16 mouse cellular contexts compared by ENCODE assay signal in the genomic region with DNA sequence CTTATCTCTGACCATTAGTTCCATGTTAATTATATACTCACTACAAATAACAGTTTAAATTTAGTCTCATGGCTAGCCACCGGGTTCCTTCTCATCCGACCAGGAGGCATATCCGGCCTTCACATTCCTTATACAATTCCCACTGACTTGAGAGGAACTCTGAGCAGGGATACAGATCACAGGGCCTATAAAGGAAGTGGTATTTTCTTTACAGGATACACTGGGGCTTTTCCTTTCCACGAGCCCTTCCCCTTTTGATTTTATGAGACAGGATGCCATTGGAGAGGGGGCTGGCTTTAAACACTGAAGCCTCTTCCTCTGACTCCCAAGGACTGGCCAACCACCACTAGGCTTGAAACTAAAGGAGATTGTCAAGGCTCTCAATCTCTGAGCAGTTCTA. TPM values are rescaled to one million over a fixed set of nuclear protein-coding genes. Genes with fewer than 3 reads are reported as not detected.
DNase-seq lines count a peak whose midpoint lies in the region; ATAC-seq and TF ChIP-seq lines count a peak whose summit lies in the region.
"Had no signal": no experiment of that assay in that cellular context is flagged by ENCODE, and none has a peak within 500 bp of the region (broad histone marks: within the 10 kb centered on the region; RNA-seq: fewer than 3 reads in every experiment).

No protein-coding gene starts in this region.

- 60% methylated on average over 4 of the region's 4 CpGs for whole genome bisulfite sequencing in heart, embryonic 12.5 days
- WGBS in limb, embryonic 11.5 days: 73% methylated on average over 4 of the region's 4 CpGs
- 78% methylated on average over 4 of the region's 4 CpGs for WGBS in limb, embryonic 10.5 days
- WGBS in midbrain, embryonic 11.5 days: 90% methylated on average over 4 of the region's 4 CpGs

- peaks cover 7% of the 10 kb centered on the region for H3K4me1 ChIP-seq in heart, embryonic 12.5 days (replicated peaks)
- H3K4me1 ChIP-seq in limb, embryonic 11.5 days (ENCODE audit: control insufficient read depth, insufficient read depth, low read length): no peaks in the 10 kb centered on the region
- H3K4me1 ChIP-seq in limb, embryonic 10.5 days: peaks cover 12% of the 10 kb centered on the region; the same call in 1 of the 2 replicates
- no peaks in the 10 kb centered on the region for H3K4me1 ChIP-seq in midbrain, embryonic 11.5 days (ENCODE audit: control insufficient read depth, insufficient read depth, low read length)

- H3K9me3 ChIP-seq in heart, embryonic 12.5 days (replicated peaks): no peaks in the 10 kb centered on the region
- no peaks in the 10 kb centered on the region for H3K9me3 ChIP-seq in limb, embryonic 11.5 days (ENCODE audit: control insufficient read depth, low read length)
- no peaks in the 10 kb centered on the region for H3K9me3 ChIP-seq in limb, embryonic 10.5 days (replicated peaks)
- no peaks in the 10 kb centered on the region for H3K9me3 ChIP-seq in midbrain, embryonic 11.5 days (ENCODE audit: control insufficient read depth, low read length)
- H3K9me3 ChIP-seq: forebrain, embryonic 15.5 days; limb, embryonic 13.5 days had no signal

- TF ChIP-seq CTCF in brain, embryonic 14.5 days (IDR thresholded peaks at IDR 0.05; ENCODE audit: borderline replicate concordance, extremely low read depth, insufficient read depth, insufficient read length): no peak
- TF ChIP-seq CTCF in layer of hippocampus, adult 2 months (conservative IDR thresholded peaks at IDR 0.05): no peak

- no peak overlapping the region for H3K4me2 ChIP-seq in heart, embryonic 12.5 days
- no peak overlapping the region for H3K4me2 ChIP-seq in limb, embryonic 11.5 days (ENCODE audit: low read depth, severe bottlenecking)
- H3K4me2 ChIP-seq in midbrain, embryonic 11.5 days: no peak overlapping the region
- H3K4me2 ChIP-seq: forebrain, embryonic 15.5 days; limb, embryonic 13.5 days had no signal

- H3K4me3 ChIP-seq in heart, embryonic 12.5 days: no peak overlapping the region
- H3K4me3 ChIP-seq in limb, embryonic 11.5 days (ENCODE audit: low read depth, low read length): no peak overlapping the region
- no peak overlapping the region for H3K4me3 ChIP-seq in limb, embryonic 10.5 days
- no peak overlapping the region for H3K4me3 ChIP-seq in midbrain, embryonic 11.5 days (ENCODE audit: low read depth, low read length)
- H3K4me3 ChIP-seq in layer of hippocampus, adult 2 months: no peak overlapping the region
- H3K4me3 ChIP-seq: forebrain, embryonic 15.5 days; left cerebral cortex, adult 2 months; limb, embryonic 13.5 days had no signal

- TF ChIP-seq POLR2A in brain, embryonic 14.5 days (IDR thresholded peaks at IDR 0.05; ENCODE audit: borderline replicate concordance, extremely low read depth, insufficient read depth, insufficient read length, poor library complexity, severe bottlenecking): no peak

- no peaks in the 10 kb centered on the region for H3K27me3 ChIP-seq in heart, embryonic 12.5 days (replicated peaks)
- no peaks in the 10 kb centered on the region for H3K27me3 ChIP-seq in limb, embryonic 11.5 days (ENCODE audit: control insufficient read depth, insufficient read depth, low read length)
- no peaks in the 10 kb centered on the region for H3K27me3 ChIP-seq in limb, embryonic 10.5 days (ENCODE audit: low read depth, poor library complexity, severe bottlenecking)
- no peaks in the 10 kb centered on the region for H3K27me3 ChIP-seq in midbrain, embryonic 11.5 days (ENCODE audit: control insufficient read depth, insufficient read depth, low read length)
- H3K27me3 ChIP-seq: forebrain, embryonic 15.5 days; limb, embryonic 13.5 days had no signal

- no peak overlapping the region; the same call in 1 of the 2 replicates for H3K27ac ChIP-seq in heart, embryonic 12.5 days (ENCODE audit: poor library complexity, severe bottlenecking)
- H3K27ac ChIP-seq in limb, embryonic 11.5 days (replicated peaks; ENCODE audit: low read depth, low read length): no peak overlapping the region
- no peak overlapping the region for H3K27ac ChIP-seq in limb, embryonic 10.5 days
- no peak overlapping the region for H3K27ac ChIP-seq in midbrain, embryonic 11.5 days (ENCODE audit: low read depth, low read length)
- H3K27ac ChIP-seq in layer of hippocampus, adult 2 months: no peak overlapping the region
- H3K27ac ChIP-seq: forebrain, embryonic 15.5 days; left cerebral cortex, adult 2 months; limb, embryonic 13.5 days had no signal

- no peaks in the 10 kb centered on the region for H3K36me3 ChIP-seq in heart, embryonic 12.5 days
- no peaks in the 10 kb centered on the region for H3K36me3 ChIP-seq in limb, embryonic 11.5 days (ENCODE audit: control insufficient read depth, insufficient read depth, low read length)
- H3K36me3 ChIP-seq in limb, embryonic 10.5 days: no peaks in the 10 kb centered on the region
- no peaks in the 10 kb centered on the region for H3K36me3 ChIP-seq in midbrain, embryonic 11.5 days (ENCODE audit: control insufficient read depth, insufficient read depth, low read length)
- H3K36me3 ChIP-seq: forebrain, embryonic 15.5 days; limb, embryonic 13.5 days had no signal

- no peak for ATAC-seq in heart, embryonic 12.5 days (ENCODE audit: insufficient number of reproducible peaks, low FRiP score)
- 0 out of 2 replicates have a peak, but pooled peaks have one; percentile 44 for ATAC-seq in limb, embryonic 11.5 days (ENCODE audit: insufficient number of reproducible peaks, low FRiP score, low TSS enrichment, low read depth)
- ATAC-seq in midbrain, embryonic 11.5 days (ENCODE audit: low FRiP score): no peak
- ATAC-seq: activated CD4-positive, CD25-positive, alpha-beta regulatory T cell, adult 4 months; forebrain, embryonic 15.5 days; midbrain, embryonic 16.5 days had no signal

- DNase-seq in heart, adult 18-20 months: peak; percentile 31 to 56
- no peak for DNase-seq in limb, embryonic 11.5 days (ENCODE audit: low spot score)
- no peak for DNase-seq in limb, embryonic 10.5 days (ENCODE audit: low spot score)
- DNase-seq in brain, embryonic 14.5 days (ENCODE audit: low read depth): peak; percentile 10
- DNase-seq in kidney, postnatal 10 days: peak; percentile 24
- DNase-seq in midbrain, embryonic 11.5 days (ENCODE audit: low spot score, missing footprints): no peak
- DNase-seq in layer of hippocampus, adult 2 months (ENCODE audit: low spot score in 2 of 2): no peak
- DNase-seq: cerebellum, postnatal 10 days; right cerebral cortex, postnatal 25 days; thymus, adult 2 months had no signal

- no peak overlapping the region for H3K9ac ChIP-seq in heart, embryonic 12.5 days
- H3K9ac ChIP-seq in limb, embryonic 11.5 days (ENCODE audit: low read length): no peak overlapping the region
- no peak overlapping the region for H3K9ac ChIP-seq in midbrain, embryonic 11.5 days (ENCODE audit: low read length)
- H3K9ac ChIP-seq: forebrain, embryonic 15.5 days; limb, embryonic 13.5 days had no signal

RNA-seq across cellular contexts. Expression of gene Wwtr1, which starts 59.6 kb away (rescaled TPM):
- total RNA-seq in heart, adult 18-20 months (2021): 10 to 100 TPM; 39.4 to 47.3 TPM
- polyA plus RNA-seq in heart, embryonic 12.5 days (2016; fragmentation: Nextera tagmentation; extraction: Ambion mirVana): 15.3 and 17.6 TPM in 2 replicates
- 11.2 and 12.0 TPM in 2 replicates for polyA plus RNA-seq in limb, embryonic 11.5 days (2014; fragmentation: Nextera tagmentation; extraction: Ambion mirVana)
- polyA plus RNA-seq in limb, embryonic 10.5 days (2016; fragmentation: Nextera tagmentation; extraction: Ambion mirVana): 8.3 and 10.7 TPM in 2 replicates
- 19.6 and 20.6 TPM in 2 replicates for polyA plus RNA-seq in brain, embryonic 14.5 days (2012; rRNA removed)
- polyA plus RNA-seq in midbrain, embryonic 11.5 days (2014; fragmentation: Nextera tagmentation; extraction: Ambion mirVana): 10.1 and 11.2 TPM in 2 replicates
- 10 to 100 TPM; 12.7 to 12.9 TPM for total RNA-seq in layer of hippocampus, adult 2 months (2021)

Comparison
In these comparisons a context has a peak if more than half of its experiments do, and no peak if none do; other contexts are left out.
1. DNase-seq: peak in heart, adult 18-20 months (2 of 2), brain, embryonic 14.5 days (single experiment) and kidney, postnatal 10 days (single experiment); none in limb, embryonic 11.5 days (single experiment), limb, embryonic 10.5 days (single experiment), midbrain, embryonic 11.5 days (single experiment) and layer of hippocampus, adult 2 months (0 of 2).